Mouse (Mus musculus) neutrophil, adult 83 days (primary cell): ENCODE data around the gene Gm19684. TPM values are rescaled to one million over a fixed set of nuclear protein-coding genes. Genes with fewer than 3 reads are reported as not detected.

Experiments used
- total RNA-seq, 2 experiments: library from RNA; stranded (reverse); gene quantifications; one replicate each; pipeline ENCODE4 v1.2.4; 2023

Gm19684 gene
- total RNA-seq: under 1 TPM in 1 of 2 experiments, not detected in 1; 0.31 TPM

GRCm38 (mm10) chr17:36121352-36122020 lies at the start of gene Gm19684:
Gm19684 (plus strand) TSS chr17:36121678.

DNA sequence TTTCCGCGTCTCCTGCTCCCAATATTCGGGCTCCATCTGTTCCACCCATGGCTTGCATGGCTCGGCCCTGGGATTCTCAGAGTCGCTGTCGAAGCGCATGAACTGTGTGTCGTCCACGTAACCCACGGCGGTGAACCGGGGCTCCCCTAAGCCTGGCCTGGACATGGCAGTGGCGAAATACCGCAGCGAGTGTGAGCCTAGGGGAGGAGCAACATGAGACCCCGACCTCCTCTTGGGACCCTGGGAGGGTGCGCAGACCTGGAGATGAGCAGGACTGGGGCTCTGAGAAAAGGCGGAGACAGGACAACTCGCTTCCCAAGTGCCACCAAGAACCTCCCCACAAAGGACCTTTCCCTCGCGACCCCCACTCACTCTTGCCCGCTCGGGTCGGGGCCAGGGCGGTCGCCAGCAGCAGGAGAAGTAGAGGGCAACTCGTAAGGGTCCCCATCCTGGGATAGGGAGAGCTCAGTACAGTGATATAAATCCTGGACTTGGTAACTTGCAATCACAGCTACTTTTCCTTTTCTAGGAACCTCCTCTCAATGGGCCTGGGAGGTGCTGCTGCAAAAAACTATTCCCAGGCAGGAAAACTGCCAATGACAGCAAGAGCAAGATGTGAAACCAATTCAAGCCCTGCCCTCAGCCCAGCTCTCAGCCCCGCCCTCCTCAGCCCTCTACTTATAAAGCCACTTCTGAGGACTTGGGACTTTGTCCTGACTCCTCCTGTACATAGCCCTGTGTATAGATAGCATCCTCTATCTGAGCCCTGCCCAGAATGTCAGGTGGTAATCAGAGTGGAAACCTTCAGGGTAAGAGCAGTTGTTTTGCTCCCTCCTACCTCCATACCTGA lies 7.7 kb downstream of the Gm19684 start, which contains the start of gene Gm7030:
Gene Gm7030, minus strand, starts transcription at position 458 of the 850 bp plus-strand sequence.

DNA sequence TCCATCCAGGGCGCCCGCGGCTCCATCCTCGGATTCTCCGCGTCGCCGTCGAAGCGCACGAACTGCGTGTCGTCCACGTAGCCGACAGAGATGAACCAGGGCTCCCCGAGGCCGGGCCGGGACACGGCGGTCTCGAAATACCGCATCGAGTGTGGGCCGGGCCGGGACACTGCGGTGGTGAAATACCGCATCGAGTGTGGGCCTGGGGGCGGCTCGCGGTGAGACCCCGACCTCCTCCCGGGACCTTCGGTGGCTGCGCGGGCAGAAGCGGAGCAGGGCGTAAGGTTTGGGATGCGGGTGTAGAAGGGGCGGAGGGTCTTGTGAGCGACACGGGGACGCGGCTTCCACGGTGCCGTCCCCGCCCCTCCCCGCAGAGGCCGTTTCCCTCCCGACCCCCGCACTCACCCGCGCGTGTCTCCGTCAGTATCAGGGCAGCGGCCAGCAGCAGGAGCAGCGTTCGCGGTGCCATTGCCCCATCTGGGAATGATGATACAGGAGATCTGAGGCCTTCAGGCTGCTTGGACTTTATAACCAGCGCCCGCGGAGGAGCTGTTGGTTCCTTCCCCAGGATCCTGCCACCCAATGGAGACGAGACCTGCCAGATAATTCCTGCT lies 46.7 kb downstream of the Gm19684 start, which contains the start of gene Gm8909:
Gene Gm8909, minus strand, starts transcription at position 499 of the 614 bp plus-strand sequence.

Other genes with a start within 250 kb of the Gm19684 start
- gene Dhx16, start 241.9 kb upstream of the Gm19684 start, total RNA-seq: 10 to 100 TPM; 66.1 to 74.8 TPM
- 10 to 100 TPM; 12.3 to 12.7 TPM for gene 2310061I04Rik, start 224.2 kb upstream of the Gm19684 start, total RNA-seq
- gene Atat1, start 211.6 kb upstream of the Gm19684 start, total RNA-seq: 10 to 100 TPM; 13.7 to 14.9 TPM
- gene Mrps18b, start 205.3 kb upstream of the Gm19684 start, total RNA-seq: 10 to 100 TPM; 16.8 to 20.6 TPM
- gene Ppp1r10, start 205.2 kb upstream of the Gm19684 start, total RNA-seq: 100 to 1,000 TPM; 215 to 217 TPM
- gene Abcf1, start 151.9 kb upstream of the Gm19684 start, total RNA-seq: 10 to 100 TPM; 62.8 to 64.8 TPM
- gene Gnl1, start 141.8 kb upstream of the Gm19684 start, total RNA-seq: 10 to 100 TPM; 38.0 to 39.9 TPM
- 10 to 100 TPM; 20.8 to 21.4 TPM for gene Prr3, start 141.4 kb upstream of the Gm19684 start, total RNA-seq
- gene H2-T24, start 101.1 kb upstream of the Gm19684 start, total RNA-seq: 10 to 100 TPM; 34.1 to 43.9 TPM
- 100 to 1,000 TPM; 152 to 158 TPM for gene H2-T23, start 88.8 kb upstream of the Gm19684 start, total RNA-seq
- 10 to 100 TPM; 26.7 to 31.3 TPM for gene H2-T22, start 78.9 kb upstream of the Gm19684 start, total RNA-seq
- gene Gm6034, start 78.7 kb upstream of the Gm19684 start, total RNA-seq: under 1 TPM in 1 of 2 experiments, not detected in 1; 0.35 TPM
- gene Gm11127, start 63.3 kb upstream of the Gm19684 start, total RNA-seq: 10 to 100 TPM; 28.3 to 31.6 TPM
- gene Gm7030, start 7.7 kb downstream of the Gm19684 start, total RNA-seq: 1 to 10 TPM; 1.4 to 1.5 TPM
- gene Gm8909, start 46.9 kb downstream of the Gm19684 start, total RNA-seq: not detected
- not detected for gene H2-T3, start 68.6 kb downstream of the Gm19684 start, total RNA-seq
- 10 to 100 TPM; 41.6 to 47.7 TPM for gene Rpp21, start 136.4 kb downstream of the Gm19684 start, total RNA-seq
- 10 to 100 TPM; 32.0 to 34.1 TPM for gene Trim39, start 150.6 kb downstream of the Gm19684 start, total RNA-seq
- not detected for gene H2-M10.2, start 164.8 kb downstream of the Gm19684 start, total RNA-seq
- not detected for gene H2-M10.1, start 204.5 kb downstream of the Gm19684 start, total RNA-seq
- not detected for gene H2-M10.3, start 246.7 kb downstream of the Gm19684 start, total RNA-seq